Mouse (Mus musculus) T-helper 2 cell (primary cell): ENCODE results near the gene Uqcrq.

Source experiments
- in situ Hi-C: fragments of 300-600 bp; cut with MboI, MseI; formaldehyde crosslinking; loops from one replicate; pipeline ENCODE4 v1.15.1; 2025; ENCODE audit warnings: high pct_unique_total_duplicates

Gene Uqcrq

GRCm38 (mm10) chr11:53430670-53431346, at the start of gene Uqcrq, which contains the start of gene Gdf9:
TSS of gene Uqcrq (minus strand) at chr11:53430831.
TSS of gene Gdf9 (plus strand) at chr11:53431023.
- in situ Hi-C loops: no loop called here

GRCm38 (mm10) chr11:53479783-53480301, 49.2 kb upstream of the Uqcrq start, which contains the start of the genes Gm9945 and Sowaha:
TSS of gene Gm9945 (plus strand) at chr11:53480166.
TSS of gene Sowaha (minus strand) at chr11:53480274.
- in situ Hi-C loops: no loop called here

DNA sequence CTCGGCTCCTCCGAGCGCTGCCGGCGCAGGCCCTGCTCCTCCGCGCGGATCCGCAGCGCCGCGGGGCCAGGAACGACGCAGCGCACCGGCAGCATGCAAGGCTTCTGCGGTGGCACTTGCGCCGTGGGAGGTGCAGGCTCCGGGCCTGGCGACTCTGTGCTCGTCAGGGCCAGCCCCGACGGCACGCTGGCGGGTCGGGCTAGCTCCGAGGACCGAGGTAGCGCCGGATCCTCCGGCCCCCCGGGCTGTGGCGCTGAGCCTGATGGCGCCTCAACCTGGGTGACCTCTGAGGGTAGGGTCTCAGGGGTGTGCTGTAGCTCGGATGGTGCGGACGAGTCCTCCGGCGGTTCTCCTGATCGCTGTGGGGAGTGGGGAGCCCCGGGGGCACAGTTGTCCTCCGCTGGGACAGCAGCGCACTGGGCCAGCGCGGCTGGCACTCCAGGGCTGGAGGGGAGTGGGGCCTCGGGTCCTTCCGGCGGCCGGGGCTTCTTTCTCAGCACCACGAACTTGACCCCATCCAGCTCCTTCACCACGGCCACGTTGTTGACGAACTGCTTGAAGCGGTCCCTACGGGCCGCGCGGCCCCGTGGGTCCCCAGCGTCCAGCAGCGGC, 48.6 kb upstream of the Uqcrq start:
- in situ Hi-C loops: no loop called here

GRCm38 (mm10) chr11:53478383-53479170, 47.9 kb upstream of the Uqcrq start:
- in situ Hi-C loops: no loop called here

DNA sequence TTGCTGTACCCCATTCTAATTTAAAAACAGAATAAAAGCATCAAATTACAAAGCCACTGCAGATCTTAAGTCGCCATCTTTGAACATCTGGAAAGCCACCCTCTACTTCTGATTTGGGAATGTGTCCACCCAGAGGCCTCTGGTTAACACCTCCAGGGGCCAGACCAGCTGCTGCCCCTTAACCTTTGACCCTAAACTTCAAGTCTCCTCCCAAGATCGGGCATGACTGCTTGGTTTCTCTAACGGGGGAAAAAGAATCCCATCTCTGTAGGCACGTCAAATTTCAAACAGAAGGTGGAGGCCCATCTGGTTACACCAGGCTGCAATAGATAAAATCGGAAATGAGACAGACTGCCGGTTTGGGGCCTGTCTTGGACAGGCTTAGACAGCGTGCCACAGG, 47.2 kb upstream of the Uqcrq start:
- in situ Hi-C loops: no loop called here

GRCm38 (mm10) chr11:53475620-53476019, 45.0 kb upstream of the Uqcrq start:
- in situ Hi-C loops: no loop called here

DNA sequence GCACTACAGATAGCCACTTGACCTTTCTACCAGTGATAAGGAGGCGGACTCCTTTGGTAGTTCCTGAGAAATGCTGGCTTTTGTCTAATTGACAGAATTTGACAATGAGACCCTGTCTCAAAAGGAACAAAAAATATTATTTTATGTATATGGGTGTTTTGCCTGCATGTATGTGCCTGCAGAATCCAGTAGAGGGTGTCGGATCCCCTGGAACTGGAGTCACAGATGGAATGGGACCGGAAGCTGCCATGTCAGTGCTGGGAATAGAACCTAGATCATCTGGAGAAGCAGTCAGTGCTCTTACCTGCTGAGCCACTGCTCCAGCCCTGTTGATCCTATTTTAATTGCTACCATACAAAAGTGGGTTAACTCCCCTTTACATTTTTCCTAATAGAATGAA, 42.1 kb upstream of the Uqcrq start:
- in situ Hi-C loops: no loop called here

- in situ Hi-C loops: loop anchor here (5.0 kb wide), 1 partner anchor 267 kb away; no protein-coding TSS in a partner anchor
These were observed 39.5 kb upstream of the Uqcrq start, which contains the start of gene Gm9837 for GRCm38 (mm10) chr11:53469968-53470695. TSS of gene Gm9837 (minus strand) at chr11:53470479.

- in situ Hi-C loops: loop anchor here (5.0 kb wide), 1 partner anchor 268 kb away; no protein-coding TSS in a partner anchor
These were observed 38.8 kb upstream of the Uqcrq start for GRCm38 (mm10) chr11:53469294-53469967.

- in situ Hi-C loops: loop anchor here (5.0 kb wide), 1 partner anchor 271 kb away; no protein-coding TSS in a partner anchor
These were observed 35.8 kb upstream of the Uqcrq start for GRCm38 (mm10) chr11:53466231-53466971.

DNA sequence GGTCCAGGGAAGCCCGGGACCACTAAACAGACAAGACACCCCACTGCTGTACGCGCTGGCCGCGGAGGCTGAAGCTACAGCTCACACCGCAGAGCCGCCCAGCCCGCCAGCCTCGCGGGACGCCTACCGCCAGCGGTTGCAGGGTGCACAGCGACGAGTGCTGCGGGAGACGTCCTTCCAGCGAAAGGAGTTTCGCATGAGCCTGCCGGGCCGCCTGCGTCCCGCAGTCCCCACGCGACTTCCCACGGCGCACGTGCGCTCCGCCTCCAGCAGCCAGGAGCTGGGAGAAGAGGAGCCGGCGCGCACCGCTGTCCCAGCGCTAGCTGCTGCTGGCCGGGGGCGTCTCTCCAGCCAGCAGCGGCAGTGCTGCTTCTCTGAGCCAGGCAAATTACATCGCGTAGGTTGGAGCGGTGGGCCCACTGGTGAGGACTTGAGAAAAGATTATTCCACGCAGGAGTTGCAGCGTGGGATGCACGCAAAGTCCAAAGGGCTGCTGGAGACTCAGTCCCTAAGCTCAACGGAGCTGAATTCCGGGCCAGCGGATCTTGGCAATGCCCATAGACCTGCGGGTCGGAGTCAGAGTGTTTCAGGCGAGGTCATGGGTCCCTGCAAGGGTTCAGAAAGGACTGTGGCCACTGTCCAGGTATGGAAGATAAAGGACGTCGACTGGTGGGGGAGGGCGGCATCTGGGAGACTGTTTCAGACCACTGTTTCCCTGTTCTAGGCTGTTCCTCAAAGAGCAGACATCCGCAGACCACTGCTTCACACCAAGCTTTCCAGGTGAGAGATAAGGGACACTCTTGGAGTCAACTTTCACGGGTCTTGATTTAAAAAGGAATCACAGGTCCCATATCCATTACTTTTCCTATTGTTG, 33.2 kb upstream of the Uqcrq start:
- in situ Hi-C loops: no loop called here

DNA sequence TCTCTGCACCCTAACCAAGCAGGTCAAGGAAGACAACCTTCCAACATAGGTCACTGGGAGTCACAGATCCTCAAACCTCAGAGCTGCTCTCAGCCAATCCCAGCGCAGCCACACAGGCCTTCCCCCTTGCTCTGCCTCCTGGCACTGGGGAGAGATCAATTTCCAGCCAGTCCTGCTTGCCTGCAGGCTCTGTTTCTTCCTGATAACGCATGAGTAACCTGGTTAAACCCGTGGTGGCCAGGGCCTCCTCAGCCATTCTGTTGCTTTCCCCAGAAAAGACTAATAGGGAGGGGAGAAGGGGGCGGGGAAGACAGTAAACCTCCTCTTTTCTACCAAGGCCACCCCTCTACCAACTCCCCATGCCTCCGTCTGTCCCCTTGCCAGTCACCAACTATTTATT, 31.1 kb upstream of the Uqcrq start:
- in situ Hi-C loops: no loop called here

DNA sequence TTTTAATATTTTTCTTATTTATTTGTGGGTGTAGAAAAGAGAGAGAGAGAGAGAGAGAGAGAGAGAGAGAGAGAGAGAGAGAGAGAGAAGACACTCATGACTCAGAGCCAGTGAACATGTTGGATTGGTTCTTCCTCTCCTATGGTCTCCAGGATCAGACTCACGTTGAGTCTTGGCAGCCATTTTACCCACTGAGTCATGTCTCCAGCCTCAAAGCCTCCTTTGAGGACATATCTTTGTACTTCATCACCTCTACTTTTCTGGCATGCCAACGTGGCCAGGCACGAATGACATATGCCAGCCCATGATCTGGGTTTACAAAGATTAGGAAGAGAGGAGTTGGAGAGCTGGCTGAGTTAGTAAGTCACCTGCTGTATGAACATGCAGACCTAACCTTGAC, 29.6 kb upstream of the Uqcrq start:
- in situ Hi-C loops: no loop called here

GRCm38 (mm10) chr11:53458996-53459395, 28.4 kb upstream of the Uqcrq start:
- in situ Hi-C loops: no loop called here

- in situ Hi-C loops: no loop called here
These were observed 26.8 kb upstream of the Uqcrq start for GRCm38 (mm10) chr11:53457372-53457954.

GRCm38 (mm10) chr11:53456474-53457371, 26.1 kb upstream of the Uqcrq start, which contains the start of the genes Gm10447 and Shroom1:
TSS of gene Gm10447 (minus strand) at chr11:53457110.
TSS of gene Shroom1 (plus strand) at chr11:53457205.
- in situ Hi-C loops: no loop called here

GRCm38 (mm10) chr11:53453031-53453430, 22.4 kb upstream of the Uqcrq start:
- in situ Hi-C loops: no loop called here
